Comparison of ENCODE assay signal across 9 mouse cellular contexts in the genomic region with DNA sequence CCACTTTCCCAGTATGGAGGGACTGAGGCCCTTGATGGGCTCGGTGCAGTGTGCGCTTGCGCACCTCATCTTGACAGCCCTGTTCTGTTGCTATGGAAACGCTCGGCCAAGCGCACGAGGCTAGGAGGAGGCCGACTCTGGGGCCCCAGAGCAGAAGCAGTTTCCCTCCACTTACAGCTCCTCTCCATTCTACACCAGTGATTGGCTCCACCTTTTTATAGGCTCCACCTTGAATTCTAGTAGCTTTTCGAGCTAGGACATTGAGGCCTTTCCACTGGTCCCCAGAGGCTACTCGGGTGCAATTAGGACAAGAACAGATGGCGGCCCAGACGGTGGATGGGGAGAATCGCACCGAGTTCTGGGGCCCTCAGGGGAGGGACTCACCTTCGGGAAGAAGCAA. TPM values are rescaled to one million over a fixed set of nuclear protein-coding genes. Genes with fewer than 3 reads are reported as not detected.
DNase-seq lines count a peak whose midpoint lies in the region; ATAC-seq lines count a peak whose summit lies in the region.
"Had no signal": no experiment of that assay in that cellular context is flagged by ENCODE, and none has a peak within 500 bp of the region (broad histone marks: within the 10 kb centered on the region; RNA-seq: fewer than 3 reads in every experiment).

No protein-coding gene starts in this region.

- H3K36me3 ChIP-seq in embryonic facial prominence, embryonic 12.5 days: no peaks in the 10 kb centered on the region
- H3K36me3 ChIP-seq in stomach, embryonic 15.5 days: no peaks in the 10 kb centered on the region
- H3K36me3 ChIP-seq: liver, embryonic 13.5 days had no signal

- H3K4me1 ChIP-seq in embryonic facial prominence, embryonic 12.5 days: peaks cover 16% of the 10 kb centered on the region
- peaks cover 12% of the 10 kb centered on the region for H3K4me1 ChIP-seq in stomach, embryonic 15.5 days

- whole genome bisulfite sequencing in embryonic facial prominence, embryonic 12.5 days: 2% methylated on average over 15 of the region's 15 CpGs
- 2% methylated on average over 15 of the region's 15 CpGs for WGBS in stomach, embryonic 15.5 days

- peak overlapping the region; percentile 6; the same call in 1 of the 2 replicates for H3K4me3 ChIP-seq in embryonic facial prominence, embryonic 12.5 days
- H3K4me3 ChIP-seq in stomach, embryonic 15.5 days (replicated peaks): no peak overlapping the region
- H3K4me3 ChIP-seq: liver, embryonic 13.5 days had no signal

- H3K9me3 ChIP-seq in embryonic facial prominence, embryonic 12.5 days: no peaks in the 10 kb centered on the region
- no peaks in the 10 kb centered on the region for H3K9me3 ChIP-seq in stomach, embryonic 15.5 days
- H3K9me3 ChIP-seq: liver, embryonic 13.5 days had no signal

- peak; percentile 66 for DNase-seq in testis, postnatal 14 days (ENCODE audit: low spot score)
- DNase-seq in testis, postnatal 10 days (ENCODE audit: low spot score): no peak
- DNase-seq in left cerebral cortex, postnatal 4 days: peak; percentile 83
- no peak for DNase-seq in ovary, postnatal 36 days (ENCODE audit: low spot score)
- DNase-seq in yolk sac, embryonic 10.5 days (ENCODE audit: low spot score): no peak
- DNase-seq in kidney, adult 11 months: no peak
- DNase-seq: liver, embryonic 13.5 days had no signal

- ATAC-seq in embryonic facial prominence, embryonic 12.5 days (ENCODE audit: insufficient number of reproducible peaks, insufficient read depth, low FRiP score, low TSS enrichment): peak; percentile 77
- ATAC-seq in stomach, embryonic 15.5 days (ENCODE audit: insufficient read depth, low FRiP score, low read depth): no peak; the same call in 1 of the 2 replicates

- no peak overlapping the region for H3K27ac ChIP-seq in embryonic facial prominence, embryonic 12.5 days
- no peak overlapping the region for H3K27ac ChIP-seq in stomach, embryonic 15.5 days
- H3K27ac ChIP-seq: liver, embryonic 13.5 days had no signal

- peaks cover 78% of the 10 kb centered on the region for H3K27me3 ChIP-seq in embryonic facial prominence, embryonic 12.5 days
- H3K27me3 ChIP-seq in stomach, embryonic 15.5 days (replicated peaks): peaks cover 62% of the 10 kb centered on the region

- peak overlapping the region; percentile 74; the same call in 1 of the 2 replicates for H3K4me2 ChIP-seq in embryonic facial prominence, embryonic 12.5 days (replicated peaks)
- H3K4me2 ChIP-seq in stomach, embryonic 15.5 days: 0 out of 2 replicates have a peak overlapping the region, but pooled peaks have one; percentile 1
- H3K4me2 ChIP-seq: liver, embryonic 13.5 days had no signal

- no peak overlapping the region for H3K9ac ChIP-seq in embryonic facial prominence, embryonic 12.5 days
- H3K9ac ChIP-seq in stomach, embryonic 15.5 days: no peak overlapping the region
- H3K9ac ChIP-seq: liver, embryonic 13.5 days had no signal

- intact Hi-C loops in left cerebral cortex, postnatal 4 days (cut with DNase I): no loop called here

RNA-seq across cellular contexts. Expression of a gene that starts 2.3 kb away (rescaled TPM):
- 5.3 and 5.7 TPM in 2 replicates for polyA plus RNA-seq in embryonic facial prominence, embryonic 12.5 days (2016; fragmentation: Nextera tagmentation; extraction: Ambion mirVana)
- total RNA-seq in left cerebral cortex, postnatal 4 days (2021): 100 to 1,000 TPM; 195 to 210 TPM
- 1.9 and 2.2 TPM in 2 replicates for polyA plus RNA-seq in stomach, embryonic 15.5 days (2015; fragmentation: Nextera tagmentation; extraction: Ambion mirVana)

RNA-seq across cellular contexts. Expression of a gene that starts 11.9 kb away (rescaled TPM):
- polyA plus RNA-seq in embryonic facial prominence, embryonic 12.5 days (2016; fragmentation: Nextera tagmentation; extraction: Ambion mirVana): 0.50 and 0.52 TPM in 2 replicates
- 1 to 10 TPM; 6.7 to 8.3 TPM for total RNA-seq in left cerebral cortex, postnatal 4 days (2021)
- 0.28 and 0.64 TPM in 2 replicates for polyA plus RNA-seq in stomach, embryonic 15.5 days (2015; fragmentation: Nextera tagmentation; extraction: Ambion mirVana)

RNA-seq across cellular contexts. Expression of a gene that starts 26.5 kb away (rescaled TPM):
- 14.8 and 15.4 TPM in 2 replicates for polyA plus RNA-seq in embryonic facial prominence, embryonic 12.5 days (2016; fragmentation: Nextera tagmentation; extraction: Ambion mirVana)
- 1 to 10 TPM; 2.8 to 4.1 TPM for total RNA-seq in left cerebral cortex, postnatal 4 days (2021)
- polyA plus RNA-seq in stomach, embryonic 15.5 days (2015; fragmentation: Nextera tagmentation; extraction: Ambion mirVana): 12.3 and 14.2 TPM in 2 replicates

RNA-seq across cellular contexts. Expression of a gene that starts 33.1 kb away (rescaled TPM):
- polyA plus RNA-seq in embryonic facial prominence, embryonic 12.5 days (2016; fragmentation: Nextera tagmentation; extraction: Ambion mirVana): 4.7 and 5.4 TPM in 2 replicates
- total RNA-seq in left cerebral cortex, postnatal 4 days (2021): under 1 TPM in 1 of 2 experiments, not detected in 1; 0.24 TPM
- 14.8 and 39.3 TPM in 2 replicates for polyA plus RNA-seq in stomach, embryonic 15.5 days (2015; fragmentation: Nextera tagmentation; extraction: Ambion mirVana)

RNA-seq across cellular contexts. Expression of a gene that starts 34.4 kb away (rescaled TPM):
- not detected in 2 replicates for polyA plus RNA-seq in embryonic facial prominence, embryonic 12.5 days (2016; fragmentation: Nextera tagmentation; extraction: Ambion mirVana)
- total RNA-seq in left cerebral cortex, postnatal 4 days (2021): not detected
- not detected in 2 replicates for polyA plus RNA-seq in stomach, embryonic 15.5 days (2015; fragmentation: Nextera tagmentation; extraction: Ambion mirVana)
- polyA plus RNA-seq: liver, embryonic 13.5 days had no signal

Comparison
In these comparisons a context has a peak if more than half of its experiments do, and no peak if none do; other contexts are left out.
1. DNase-seq: peak in testis, postnatal 14 days (single experiment) and left cerebral cortex, postnatal 4 days (single experiment); none in testis, postnatal 10 days (single experiment), ovary, postnatal 36 days (single experiment), yolk sac, embryonic 10.5 days (single experiment) and kidney, adult 11 months (single experiment).